Mouse (Mus musculus) Patski (cell line): ENCODE data around the gene Pcsk4. TPM values are rescaled to one million over a fixed set of nuclear protein-coding genes. Genes with fewer than 3 reads are reported as not detected.
A peak's percentile ranks its signal among the peaks of the same experiment; 100 is the strongest.

Source experiments
- ATAC-seq: fragments of 100-300 bp; one replicate; pipeline ENCODE4 v1.8.0; 2021
- CTCF ChIA-PET: fragments of 350-600 bp; sonication (Branson Sonifier 250); formaldehyde crosslinking; loops from one replicate; lab custom pipeline; 2022; ENCODE audit warnings: inconsistent platforms; lab: Charles Lee
- POLR2A ChIA-PET: fragments of 350-600 bp; sonication (Branson Sonifier 250); formaldehyde crosslinking; loops from one replicate; lab custom pipeline; 2022; ENCODE audit warnings: antibody characterized with exemption, inconsistent platforms; lab: Charles Lee
- DNase-seq: peaks from one replicate; pipeline ENCODE4 v3.0.0-alpha.2; 2011; ENCODE audit warnings: low read depth, low spot score
- H3K27me3 ChIP-seq: fragments of 371-371 bp; one replicate; pipeline ENCODE4 v1.5.1; 2021
- CTCF ChIP-seq: fragments of 100-300 bp; IDR thresholded peaks from one replicate; pipeline ENCODE4 v1.5.1; 2021
- in situ Hi-C: fragments of 300-500 bp; cut with MboI; formaldehyde crosslinking; loops from 3 replicates; pipeline ENCODE4 v1.11.1; 2018; ENCODE audit warnings: low pct_unique_long_range_greater_than_20kb, mixed read lengths
- polyA plus RNA-seq: library from polyadenylated mRNA; unstranded; gene quantifications from one replicate; pipeline ENCODE4 v1.2.3, GENCODE M21; 2021

The Pcsk4 gene
- 6.2 TPM for polyA plus RNA-seq

DNA sequence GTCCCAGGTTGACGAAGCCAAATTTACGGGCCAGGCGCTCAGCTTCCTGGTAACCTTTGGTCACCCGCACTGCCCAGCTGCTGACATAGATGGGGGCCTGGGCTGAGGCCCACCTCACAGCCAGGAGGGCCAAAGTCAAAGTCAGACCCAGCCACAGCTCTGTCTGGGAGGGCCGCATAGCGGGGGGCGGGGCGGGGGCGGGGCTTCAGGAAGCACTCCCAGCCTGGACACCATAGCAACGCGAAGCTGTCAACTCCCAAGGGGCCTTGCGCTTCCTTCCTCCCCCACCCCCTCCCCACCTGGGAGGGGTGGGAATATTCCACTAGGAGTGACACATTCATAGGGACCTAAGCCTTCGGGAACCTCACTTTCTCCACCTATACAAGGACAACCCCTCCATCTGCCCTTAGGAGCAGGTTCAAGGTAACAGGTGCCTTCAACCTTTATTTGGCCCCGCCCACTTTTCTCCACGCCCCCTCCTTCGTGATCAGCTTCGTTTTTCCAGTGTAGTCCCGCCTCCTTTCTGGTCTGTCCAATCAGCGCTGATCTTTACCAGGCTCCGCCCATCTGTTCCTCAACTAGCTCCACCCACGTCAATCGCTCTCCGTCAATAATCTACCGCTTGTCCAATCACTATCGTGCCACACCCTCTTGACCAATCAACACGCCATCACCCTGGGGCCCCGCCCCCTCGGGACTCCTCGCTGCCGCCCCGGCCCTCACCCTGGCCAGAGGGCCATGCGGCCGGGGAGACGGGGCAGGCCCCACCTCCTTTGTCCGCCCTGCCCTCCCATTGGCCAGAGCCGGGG is at the start of gene Pcsk4, which contains the start of gene Reep6:
Gene Pcsk4, minus strand, starts transcription at position 226 of the 809 bp plus-strand sequence.
Gene Reep6, plus strand, starts transcription at position 681 of the 809 bp plus-strand sequence.
- H3K27me3 ChIP-seq: no peaks in the 10 kb centered on the region
- no peak for TF ChIP-seq CTCF
- in situ Hi-C loops: no loop called here
- ATAC-seq: peak; percentile 86
- ChIA-PET CTCF (interaction anchor here (0.8 kb wide), 1 partner anchor 11 kb away, joined by 3 read pairs; no protein-coding TSS in a partner anchor), POLR2A (no interaction called here)
- DNase-seq: peak; percentile 95

DNA sequence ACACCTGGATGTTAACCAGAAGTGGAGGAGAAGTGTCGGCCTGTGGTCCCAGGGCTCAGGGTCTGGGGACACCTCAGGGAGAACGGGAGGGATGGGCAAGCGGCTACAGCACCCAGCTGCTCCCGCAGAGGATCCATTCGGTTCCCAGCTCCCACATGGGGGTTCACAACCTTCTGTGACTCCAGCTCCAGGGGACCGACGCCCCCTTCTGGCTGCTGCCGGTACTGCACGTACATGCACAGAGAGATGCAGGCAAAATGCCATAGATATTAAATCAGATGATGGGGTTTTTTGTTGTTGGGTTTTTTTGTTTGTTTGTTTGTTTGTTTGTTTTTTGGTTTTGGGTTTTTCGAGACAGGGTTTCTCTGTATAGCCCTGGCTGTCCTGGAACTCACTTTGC is 48.4 kb upstream of the Pcsk4 start:
- ATAC-seq: no peak
- ChIA-PET POLR2A (no interaction called here), CTCF (interaction anchor here (1.6 to 3.0 kb wide), 3 partner anchors 9 to 83 kb away, joined by 3 to 10 read pairs (median 9); no protein-coding TSS in a partner anchor)
- no peak for TF ChIP-seq CTCF
- in situ Hi-C loops: no loop called here
- DNase-seq: no peak
- no peaks in the 10 kb centered on the region for H3K27me3 ChIP-seq

DNA sequence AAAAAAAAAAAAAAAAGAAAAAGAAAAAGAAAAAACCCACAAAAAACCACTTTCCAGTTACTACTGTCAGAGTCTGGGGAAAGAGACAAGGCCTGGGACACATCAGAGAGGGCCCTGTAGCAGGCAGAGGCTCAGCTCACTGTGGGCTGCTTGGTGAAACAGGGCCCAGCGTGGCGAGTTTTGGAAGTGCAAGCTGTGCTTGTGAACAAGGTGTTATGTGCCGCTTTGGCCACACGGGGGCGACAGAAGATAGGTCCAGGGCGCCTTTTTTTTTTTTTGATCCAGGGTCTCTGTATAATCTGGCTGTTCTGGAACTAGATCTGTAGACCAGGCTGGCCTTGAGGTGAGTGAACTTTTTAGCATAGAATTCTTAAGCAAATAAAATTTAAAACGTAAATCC is 46.9 kb upstream of the Pcsk4 start:
- no peaks in the 10 kb centered on the region for H3K27me3 ChIP-seq
- POLR2A ChIA-PET: interaction anchor here (0.5 to 0.7 kb wide), 2 partner anchors 26 to 208 kb away, joined by 3 to 5 read pairs; no protein-coding TSS in a partner anchor
- DNase-seq (no peak), ATAC-seq (no peak)
- CTCF ChIA-PET: interaction anchor here (0.6 to 3.0 kb wide), 5 partner anchors 10 to 61 kb away, joined by 3 to 10 read pairs (median 3); partner anchors contain the start of gene Uqcr11
- in situ Hi-C loops: no loop called here
- TF ChIP-seq CTCF: no peak

DNA sequence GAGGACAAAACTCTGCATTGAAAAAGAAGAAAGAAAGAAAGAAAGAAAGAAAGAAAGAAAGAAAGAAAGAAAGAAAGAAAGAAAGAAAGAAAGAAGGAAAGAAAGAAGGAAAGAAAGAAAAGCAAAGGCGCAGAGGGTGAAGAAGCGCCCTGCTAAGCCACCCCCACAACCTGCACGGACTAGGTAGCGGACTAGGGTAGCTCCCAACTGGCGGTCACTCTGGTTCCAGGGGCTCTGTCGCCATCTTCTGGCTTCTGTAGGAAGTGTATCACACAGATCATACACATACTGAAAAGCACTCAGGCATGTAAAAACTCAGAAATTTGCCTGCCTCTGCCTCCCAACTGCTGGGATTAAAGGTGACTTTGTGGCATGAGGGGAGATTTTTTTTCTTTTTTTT is 44.8 kb upstream of the Pcsk4 start:
- ATAC-seq: no peak
- no peak for TF ChIP-seq CTCF
- no peak for DNase-seq
- no peaks in the 10 kb centered on the region for H3K27me3 ChIP-seq
- in situ Hi-C loops: loop anchor here (25.0 kb wide), 1 partner anchor 138 kb away; no protein-coding TSS in a partner anchor
- ChIA-PET POLR2A (no interaction called here), CTCF (interaction anchor here (0.8 to 2.4 kb wide), 4 partner anchors 10 to 33 kb away, joined by 4 to 9 read pairs (median 6); no protein-coding TSS in a partner anchor)

DNA sequence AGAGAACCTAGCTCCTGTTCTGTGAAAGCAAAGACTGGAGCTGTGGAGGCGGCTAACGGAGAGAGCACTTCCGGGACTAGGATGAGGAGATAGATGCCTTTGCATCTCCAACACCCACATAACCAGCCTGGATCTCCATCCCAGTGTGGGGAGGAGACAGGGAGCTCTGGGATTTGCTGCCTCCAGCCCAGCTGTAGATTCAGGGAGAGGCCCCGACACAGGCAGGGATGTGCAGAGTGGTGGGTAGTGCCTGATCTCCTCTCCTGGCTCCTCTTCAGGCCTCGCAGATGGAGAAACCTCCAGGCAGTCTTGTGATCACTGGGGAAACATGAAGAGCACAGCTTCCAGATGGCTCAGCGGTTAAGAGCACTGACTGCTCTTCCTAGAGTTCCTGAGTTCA is 43.4 kb upstream of the Pcsk4 start:
- POLR2A ChIA-PET: no interaction called here
- H3K27me3 ChIP-seq: no peaks in the 10 kb centered on the region
- ATAC-seq (no peak), DNase-seq (no peak)
- in situ Hi-C loops: loop anchor here (25.0 kb wide), 1 partner anchor 140 kb away; no protein-coding TSS in a partner anchor
- no peak for TF ChIP-seq CTCF
- CTCF ChIA-PET: interaction anchor here (1.0 to 1.4 kb wide), 3 partner anchors 11 to 32 kb away, joined by 3 to 9 read pairs (median 4); no protein-coding TSS in a partner anchor

DNA sequence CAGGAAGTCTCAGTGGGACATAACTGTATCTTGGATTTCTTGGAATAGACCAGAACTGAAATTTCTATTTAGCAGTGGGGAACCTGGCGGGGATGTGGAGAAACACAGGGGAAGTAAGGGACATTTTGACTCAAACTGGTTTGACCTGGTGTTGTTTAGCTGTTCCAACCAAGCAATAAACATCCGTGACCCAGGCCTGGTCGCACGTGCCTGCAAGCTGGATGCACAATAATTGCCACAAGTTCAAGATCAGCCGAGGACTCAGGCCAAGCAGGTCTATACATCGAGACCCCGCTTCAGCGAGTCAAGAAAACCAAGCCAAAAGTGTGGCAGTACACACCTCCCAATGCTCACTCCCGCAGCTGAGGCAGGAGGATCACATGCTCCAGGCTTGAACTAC is 42.7 kb upstream of the Pcsk4 start:
- POLR2A ChIA-PET: no interaction called here
- DNase-seq: no peak
- no peak for TF ChIP-seq CTCF
- CTCF ChIA-PET: interaction anchor here (1.0 to 1.4 kb wide), 4 partner anchors 11 to 31 kb away, joined by 3 to 9 read pairs (median 4); no protein-coding TSS in a partner anchor
- no peaks in the 10 kb centered on the region for H3K27me3 ChIP-seq
- in situ Hi-C loops: loop anchor here (25.0 kb wide), 1 partner anchor 140 kb away; no protein-coding TSS in a partner anchor
- no peak for ATAC-seq

DNA sequence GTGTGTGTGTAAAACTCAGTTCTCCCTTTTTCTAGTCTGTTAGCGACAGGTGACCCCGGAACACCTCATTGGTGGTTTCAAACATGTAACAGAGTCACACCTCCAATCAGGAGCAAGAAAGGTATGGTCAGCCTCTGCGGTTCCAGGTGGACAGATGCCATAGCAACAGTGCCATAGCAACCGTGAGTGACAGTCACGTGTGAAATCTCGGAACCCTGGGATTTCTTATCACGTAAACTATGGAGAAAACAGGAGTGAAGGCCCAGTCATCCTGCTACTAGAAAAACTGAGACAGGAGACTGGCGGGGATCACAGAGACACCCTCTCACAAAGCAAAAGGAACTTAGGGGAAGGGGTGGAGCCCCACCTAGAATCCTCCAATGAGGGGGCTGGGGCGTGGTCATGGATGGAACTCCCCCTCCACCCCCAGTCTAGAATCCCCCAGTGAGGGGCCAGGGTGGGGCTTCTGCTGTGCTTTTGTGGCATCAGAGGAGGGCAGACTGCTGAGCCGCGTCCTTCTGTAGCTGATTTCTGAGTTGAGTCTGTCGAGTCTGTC is 42.2 kb upstream of the Pcsk4 start:
- POLR2A ChIA-PET: no interaction called here
- DNase-seq: no peak
- in situ Hi-C loops: loop anchor here (25.0 kb wide), 1 partner anchor 141 kb away; no protein-coding TSS in a partner anchor
- ATAC-seq: no peak
- no peak for TF ChIP-seq CTCF
- H3K27me3 ChIP-seq: no peaks in the 10 kb centered on the region
- CTCF ChIA-PET: interaction anchor here (1.2 kb wide), 2 partner anchors 11 to 13 kb away, joined by 3 to 4 read pairs; no protein-coding TSS in a partner anchor

DNA sequence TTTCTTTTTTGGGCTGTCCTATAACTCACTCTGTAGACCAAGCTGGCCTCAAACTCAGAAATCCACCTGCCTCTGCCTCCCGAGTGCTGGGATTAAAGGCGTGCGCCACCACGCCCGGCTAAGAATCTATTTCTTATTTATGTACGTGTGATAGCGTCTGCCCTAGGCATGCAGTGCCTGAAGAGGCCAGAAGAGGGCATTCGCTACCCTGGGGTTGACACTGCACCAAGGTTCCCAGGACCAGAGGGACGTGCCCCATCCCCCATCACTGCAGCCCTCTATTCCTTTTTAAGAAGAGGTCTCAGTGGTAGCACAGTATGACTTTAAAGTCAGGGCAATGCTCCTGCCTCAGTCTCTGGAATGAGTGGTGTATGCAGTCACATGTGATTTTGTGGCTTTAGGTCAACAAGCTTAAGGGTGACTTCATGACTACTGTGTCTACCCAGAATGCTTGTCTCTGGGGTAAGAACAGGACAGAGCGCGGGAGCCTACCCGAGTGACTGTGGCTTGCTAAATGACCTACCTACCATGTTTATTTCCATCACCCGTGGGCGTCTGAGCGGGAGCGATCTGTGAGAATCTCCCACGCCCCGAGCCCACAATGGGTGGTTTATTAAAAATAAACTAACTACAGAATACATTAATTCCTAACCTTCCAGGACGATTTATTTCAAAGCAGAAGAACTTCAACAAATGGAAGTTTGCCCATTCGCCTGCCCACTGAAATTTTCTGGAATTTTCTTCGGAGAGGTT is 40.9 kb upstream of the Pcsk4 start:
- DNase-seq: no peak
- in situ Hi-C loops: loop anchor here (25.0 kb wide), 1 partner anchor 142 kb away; no protein-coding TSS in a partner anchor
- ATAC-seq: no peak
- ChIA-PET CTCF (interaction anchor here (1.1 to 2.2 kb wide), 2 partner anchors 13 to 20 kb away, joined by 3 to 8 read pairs; no protein-coding TSS in a partner anchor), POLR2A (no interaction called here)
- no peak for TF ChIP-seq CTCF
- no peaks in the 10 kb centered on the region for H3K27me3 ChIP-seq

DNA sequence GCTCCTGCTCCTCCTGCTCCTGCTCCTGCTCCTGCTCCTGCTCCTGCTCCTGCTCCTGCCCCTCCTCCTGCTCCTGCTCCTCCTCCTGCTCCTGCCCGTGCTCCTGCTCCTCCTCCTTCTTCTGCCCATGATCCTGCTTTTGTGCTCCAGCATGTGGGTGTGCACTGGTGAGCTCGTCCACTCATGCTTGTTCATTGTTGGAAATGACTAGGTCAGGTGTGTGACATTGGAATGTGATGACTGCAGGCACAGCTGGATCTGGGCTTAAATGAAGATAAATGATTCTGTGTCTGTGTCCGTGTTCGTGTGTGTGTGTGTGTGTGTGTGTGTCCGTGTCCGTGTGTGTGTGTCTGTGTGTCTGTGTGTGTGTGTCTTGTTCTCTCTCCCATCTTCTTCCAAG is 39.1 kb upstream of the Pcsk4 start:
- ATAC-seq (no peak), DNase-seq (no peak)
- CTCF ChIA-PET: interaction anchor here (2.2 kb wide), 1 partner anchor 18 kb away, joined by 8 read pairs; no protein-coding TSS in a partner anchor
- TF ChIP-seq CTCF: no peak
- H3K27me3 ChIP-seq: peaks cover 9% of the 10 kb centered on the region
- in situ Hi-C loops: loop anchor here (25.0 kb wide), 1 partner anchor 144 kb away; no protein-coding TSS in a partner anchor
- POLR2A ChIA-PET: no interaction called here
